Mouse (Mus musculus) megakaryocyte progenitor cell, adult 5-6 weeks (primary cell): ENCODE results near the gene Cacng1. TPM values are rescaled to one million over a fixed set of nuclear protein-coding genes. Genes with fewer than 3 reads are reported as not detected.

Experiments used
- ATAC-seq: replicated peaks from 2 replicates; pipeline ENCODE4 v1.8.0; 2016; ENCODE audit warnings: mild to moderate bottlenecking, moderate TSS enrichment, inconsistent platforms; ENCODE audit not compliant: poor library complexity
- total RNA-seq, 2 experiments: library from RNA; stranded (forward) in 1 of 2; stranded (reverse) in 1 of 2; fragments of 157-497, 149-512 nt in 1 of 2; fragments of 200-1000 nt in 1 of 2; gene quantifications; 2 replicates each; pipeline versions ENCODE4 v1.2.3 to v1.2.4; 2015 to 2017

Gene Cacng1
- total RNA-seq, 2 experiments from 2014 or later, result not detected

DNA sequence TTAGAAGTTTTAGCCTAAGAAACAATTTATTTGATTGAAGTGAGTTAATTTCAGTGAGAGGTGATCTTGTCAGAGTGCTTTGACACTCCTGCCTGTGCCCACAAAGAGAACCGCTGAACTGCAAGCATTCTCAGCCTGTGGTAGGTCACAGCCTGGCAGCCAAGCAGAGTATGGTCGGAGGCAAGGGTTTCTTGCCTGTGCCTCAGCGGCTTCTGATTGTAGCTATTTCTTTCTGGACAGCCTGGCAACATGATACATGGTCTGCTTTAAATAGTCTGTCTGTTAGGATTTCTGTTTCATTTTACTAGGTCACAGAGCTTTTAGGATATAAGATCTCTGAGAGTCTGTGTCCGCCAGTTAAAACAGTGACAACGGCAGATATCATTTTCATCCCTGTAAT lies 53.7 kb downstream of the Cacng1 start:
- ATAC-seq, result no peak

DNA sequence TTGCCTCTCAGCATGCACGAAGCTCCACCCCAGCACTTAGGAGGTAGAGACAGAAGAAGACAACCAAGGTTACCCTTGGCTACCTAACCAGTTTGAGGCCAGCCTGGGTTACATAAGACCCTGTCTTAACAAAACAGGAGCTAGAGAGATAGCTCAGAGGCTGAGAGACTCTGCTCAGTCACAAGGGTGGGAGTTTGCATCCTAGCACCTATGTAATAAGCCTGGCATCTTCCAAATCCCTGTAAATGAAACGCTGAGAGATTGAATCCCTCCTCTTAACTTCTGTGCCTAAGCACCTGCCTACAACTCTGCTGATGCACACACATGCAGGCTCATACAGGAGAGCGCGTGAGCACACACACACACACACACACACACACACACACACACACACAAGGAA lies 55.9 kb downstream of the Cacng1 start:
- no peak for ATAC-seq

DNA sequence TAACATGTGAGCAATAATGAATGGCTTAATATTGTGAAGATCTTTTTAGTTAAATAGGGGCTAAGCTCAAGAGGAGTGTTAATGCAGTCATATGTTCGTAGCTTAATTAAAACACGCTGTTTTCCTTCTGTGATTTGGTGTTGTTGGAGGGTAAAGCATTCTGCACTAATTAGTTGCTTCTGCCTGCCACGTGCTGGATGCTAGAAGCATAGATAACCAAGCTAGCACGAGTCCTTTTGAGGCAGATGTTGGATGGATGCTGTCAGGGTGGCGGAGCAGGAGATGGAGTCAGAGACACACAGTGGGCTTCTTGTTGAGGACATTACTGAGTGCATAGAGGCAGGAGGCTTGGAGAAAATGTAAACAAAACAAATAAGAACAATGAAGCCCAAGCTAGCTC lies 59.2 kb downstream of the Cacng1 start:
- no peak for ATAC-seq

DNA sequence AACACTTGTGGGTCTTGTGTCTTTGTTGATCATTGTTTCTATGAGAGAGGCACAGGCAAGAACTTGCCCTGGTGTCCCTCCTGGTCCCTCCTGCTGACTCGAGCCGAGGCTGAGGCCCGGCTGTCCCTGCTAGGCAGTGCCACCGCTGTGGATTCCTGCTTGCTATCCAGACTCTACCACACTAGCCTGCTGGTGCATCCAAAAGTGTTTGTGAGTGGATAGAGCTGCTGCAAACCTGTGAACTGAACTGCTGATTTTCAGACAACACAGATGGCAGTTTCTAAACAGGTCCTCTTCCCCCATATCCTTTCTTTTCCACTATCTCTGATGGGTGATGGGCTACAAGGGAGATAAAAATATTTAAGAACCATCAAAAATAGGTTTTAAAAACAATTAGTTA lies 60.8 kb downstream of the Cacng1 start:
- no peak for ATAC-seq

Other genes with a start within 250 kb of the Cacng1 start
- gene Pitpnc1, start 245.8 kb downstream of the Cacng1 start, total RNA-seq (2015), result 26.3 and 33.4 TPM in 2 replicates
- 10.0 and 20.8 TPM in 2 replicates for gene Pitpnc1, start 245.8 kb downstream of the Cacng1 start, total RNA-seq (2017)
- 84.3 and 95.9 TPM in 2 replicates for gene Psmd12, start 237.0 kb downstream of the Cacng1 start, total RNA-seq (2015)
- 133 and 162 TPM in 2 replicates for gene Psmd12, start 237.0 kb downstream of the Cacng1 start, total RNA-seq (2017)
- 25.4 and 27.1 TPM in 2 replicates for gene Helz, start 168.6 kb downstream of the Cacng1 start, total RNA-seq (2015)
- gene Helz, start 168.6 kb downstream of the Cacng1 start, total RNA-seq (2017), result 17.6 and 27.3 TPM in 2 replicates
- not detected in 2 replicates for gene Cacng4, start 78.0 kb upstream of the Cacng1 start, total RNA-seq (2015)
- gene Cacng4, start 78.0 kb upstream of the Cacng1 start, total RNA-seq (2017), result not detected in 2 replicates
- gene Cacng5, start 198.5 kb upstream of the Cacng1 start, total RNA-seq (2015), result not detected in 2 replicates
- gene Cacng5, start 198.5 kb upstream of the Cacng1 start, total RNA-seq (2017), result not detected in 2 replicates